Mouse (Mus musculus): ENCODE measurements around the gene Isl2. TPM values are rescaled to one million over a fixed set of nuclear protein-coding genes. Genes with fewer than 3 reads are reported as not detected.

The Isl2 gene
- 0.18 and 0.37 TPM in 2 replicates for polyA plus RNA-seq (2015; fragmentation: Nextera tagmentation; extraction: Ambion mirVana)

- Histone ChIP-seq H3K4me1 (replicated peaks; ENCODE audit: control insufficient read depth, insufficient read depth, low read length) (peaks cover 22% of the 10 kb centered on the region), H3K36me3 (ENCODE audit: control insufficient read depth, insufficient read depth) (no peaks in the 10 kb centered on the region), H3K9ac (replicated peaks; ENCODE audit: low read depth, low read length) (no peak within 1 kb of the TSS), H3K27me3 (replicated peaks; ENCODE audit: control insufficient read depth, insufficient read depth, low read length) (peaks cover 50% of the 10 kb centered on the region), H3K4me2 (ENCODE audit: low read length) (no peak within 1 kb of the TSS), H3K9me3 (ENCODE audit: control insufficient read depth, low read length) (no peaks in the 10 kb centered on the region), H3K4me3 (replicated peaks; ENCODE audit: low read length) (no peak within 1 kb of the TSS), H3K27ac (ENCODE audit: low read length) (no peak within 1 kb of the TSS)
- whole genome bisulfite sequencing: under 1% methylated on average over 4 of the region's 4 CpGs
- no peak for ATAC-seq
Measured at GRCm38 (mm10) chr9:55538377-55538776, at the start of gene Isl2. Isl2 (plus strand) TSS chr9:55538672.

GRCm38 (mm10) chr9:55507922-55508321, 30.6 kb upstream of the Isl2 start:
- peaks cover 3% of the 10 kb centered on the region for H3K4me1 ChIP-seq (replicated peaks; ENCODE audit: control insufficient read depth, insufficient read depth, low read length)
- H3K4me3 ChIP-seq (replicated peaks; ENCODE audit: low read length): no peak overlapping the region
- H3K36me3 ChIP-seq (ENCODE audit: control insufficient read depth, insufficient read depth): no peaks in the 10 kb centered on the region
- no peak for ATAC-seq
- WGBS: 84% methylated on average over 3 of the region's 3 CpGs
- H3K9ac ChIP-seq (replicated peaks; ENCODE audit: low read depth, low read length): no peak overlapping the region
- H3K9me3 ChIP-seq (ENCODE audit: control insufficient read depth, low read length): no peaks in the 10 kb centered on the region
- peaks cover 3% of the 10 kb centered on the region; the same call in 1 of the 2 replicates for H3K27me3 ChIP-seq (replicated peaks; ENCODE audit: control insufficient read depth, insufficient read depth, low read length)
- H3K27ac ChIP-seq (ENCODE audit: low read length): no peak overlapping the region
- no peak overlapping the region for H3K4me2 ChIP-seq (ENCODE audit: low read length)

- Histone ChIP-seq H3K36me3 (ENCODE audit: control insufficient read depth, insufficient read depth) (no peaks in the 10 kb centered on the region), H3K9ac (replicated peaks; ENCODE audit: low read depth, low read length) (no peak overlapping the region), H3K9me3 (ENCODE audit: control insufficient read depth, low read length) (no peaks in the 10 kb centered on the region), H3K4me3 (replicated peaks; ENCODE audit: low read length) (no peak overlapping the region), H3K4me1 (replicated peaks; ENCODE audit: control insufficient read depth, insufficient read depth, low read length) (peaks cover 3% of the 10 kb centered on the region), H3K27me3 (replicated peaks; ENCODE audit: control insufficient read depth, insufficient read depth, low read length) (peaks cover 6% of the 10 kb centered on the region), H3K4me2 (ENCODE audit: low read length) (no peak overlapping the region), H3K27ac (ENCODE audit: low read length) (no peak overlapping the region)
- no peak for ATAC-seq
- WGBS: 48% methylated on average over 4 of the region's 4 CpGs
Measured at GRCm38 (mm10) chr9:55508701-55509100, 29.8 kb upstream of the Isl2 start.

GRCm38 (mm10) chr9:55509731-55510130, 28.7 kb upstream of the Isl2 start:
- H3K4me3 ChIP-seq (replicated peaks; ENCODE audit: low read length): no peak overlapping the region
- H3K9me3 ChIP-seq (ENCODE audit: control insufficient read depth, low read length): no peaks in the 10 kb centered on the region
- peaks cover 6% of the 10 kb centered on the region for H3K27me3 ChIP-seq (replicated peaks; ENCODE audit: control insufficient read depth, insufficient read depth, low read length)
- H3K36me3 ChIP-seq (ENCODE audit: control insufficient read depth, insufficient read depth): no peaks in the 10 kb centered on the region
- no peak overlapping the region for H3K27ac ChIP-seq (ENCODE audit: low read length)
- WGBS: 93% methylated on average over 1 of the region's 1 CpGs
- H3K4me2 ChIP-seq (ENCODE audit: low read length): no peak overlapping the region
- H3K9ac ChIP-seq (replicated peaks; ENCODE audit: low read depth, low read length): no peak overlapping the region
- H3K4me1 ChIP-seq (replicated peaks; ENCODE audit: control insufficient read depth, insufficient read depth, low read length): peaks cover 3% of the 10 kb centered on the region
- ATAC-seq: no peak

- Histone ChIP-seq H3K36me3 (ENCODE audit: control insufficient read depth, insufficient read depth) (no peaks in the 10 kb centered on the region), H3K9ac (replicated peaks; ENCODE audit: low read depth, low read length) (no peak overlapping the region), H3K4me2 (ENCODE audit: low read length) (no peak overlapping the region), H3K4me1 (replicated peaks; ENCODE audit: control insufficient read depth, insufficient read depth, low read length) (peaks cover 3% of the 10 kb centered on the region), H3K4me3 (replicated peaks; ENCODE audit: low read length) (no peak overlapping the region), H3K27me3 (replicated peaks; ENCODE audit: control insufficient read depth, insufficient read depth, low read length) (peaks cover 6% of the 10 kb centered on the region), H3K27ac (ENCODE audit: low read length) (no peak overlapping the region), H3K9me3 (ENCODE audit: control insufficient read depth, low read length) (no peaks in the 10 kb centered on the region)
- no peak for ATAC-seq
- 85% methylated on average over 10 of the region's 10 CpGs for WGBS
Measured at GRCm38 (mm10) chr9:55510651-55511235, 27.7 kb upstream of the Isl2 start.

- Histone ChIP-seq H3K4me3 (replicated peaks; ENCODE audit: low read length) (peak overlapping the region; percentile 90), H3K36me3 (ENCODE audit: control insufficient read depth, insufficient read depth) (no peaks in the 10 kb centered on the region), H3K9me3 (ENCODE audit: control insufficient read depth, low read length) (no peaks in the 10 kb centered on the region), H3K27ac (ENCODE audit: low read length) (peak overlapping the region; percentile 65), H3K4me2 (ENCODE audit: low read length) (peak overlapping the region; percentile 91), H3K4me1 (replicated peaks; ENCODE audit: control insufficient read depth, insufficient read depth, low read length) (peaks cover 3% of the 10 kb centered on the region), H3K27me3 (replicated peaks; ENCODE audit: control insufficient read depth, insufficient read depth, low read length) (peaks cover 6% of the 10 kb centered on the region), H3K9ac (replicated peaks; ENCODE audit: low read depth, low read length) (peak overlapping the region; percentile 87)
- peak; percentile 56 for ATAC-seq
- WGBS: 0% methylated on average over 31 of the region's 32 CpGs
Measured at GRCm38 (mm10) chr9:55511521-55511993, 26.9 kb upstream of the Isl2 start.

GRCm38 (mm10) chr9:55512027-55512543, 26.4 kb upstream of the Isl2 start, which contains the start of gene Etfa:
Etfa (minus strand) TSS chr9:55512243.
- Histone ChIP-seq H3K27me3 (replicated peaks; ENCODE audit: control insufficient read depth, insufficient read depth, low read length) (peaks cover 6% of the 10 kb centered on the region), H3K4me1 (replicated peaks; ENCODE audit: control insufficient read depth, insufficient read depth, low read length) (peaks cover 3% of the 10 kb centered on the region), H3K4me2 (ENCODE audit: low read length) (peak within 1 kb of the TSS; percentile 91), H3K9ac (replicated peaks; ENCODE audit: low read depth, low read length) (peak within 1 kb of the TSS; percentile 87), H3K9me3 (ENCODE audit: control insufficient read depth, low read length) (no peaks in the 10 kb centered on the region), H3K27ac (ENCODE audit: low read length) (peak within 1 kb of the TSS; percentile 65), H3K36me3 (ENCODE audit: control insufficient read depth, insufficient read depth) (no peaks in the 10 kb centered on the region), H3K4me3 (replicated peaks; ENCODE audit: low read length) (peak within 1 kb of the TSS; percentile 90)
- peak; percentile 100 for ATAC-seq
- WGBS: under 1% methylated on average over 46 of the region's 47 CpGs

GRCm38 (mm10) chr9:55525716-55526115, 12.8 kb upstream of the Isl2 start:
- ATAC-seq: no peak
- 42% methylated on average over 4 of the region's 4 CpGs for WGBS
- no peaks in the 10 kb centered on the region for H3K36me3 ChIP-seq (ENCODE audit: control insufficient read depth, insufficient read depth)
- H3K9ac ChIP-seq (replicated peaks; ENCODE audit: low read depth, low read length): no peak overlapping the region
- no peak overlapping the region for H3K4me3 ChIP-seq (replicated peaks; ENCODE audit: low read length)
- H3K9me3 ChIP-seq (ENCODE audit: control insufficient read depth, low read length): no peaks in the 10 kb centered on the region
- H3K4me1 ChIP-seq (replicated peaks; ENCODE audit: control insufficient read depth, insufficient read depth, low read length): no peaks in the 10 kb centered on the region
- H3K27me3 ChIP-seq (replicated peaks; ENCODE audit: control insufficient read depth, insufficient read depth, low read length): no peaks in the 10 kb centered on the region
- no peak overlapping the region for H3K4me2 ChIP-seq (ENCODE audit: low read length)
- H3K27ac ChIP-seq (ENCODE audit: low read length): no peak overlapping the region

- H3K36me3 ChIP-seq (ENCODE audit: control insufficient read depth, insufficient read depth): no peaks in the 10 kb centered on the region
- no peak overlapping the region for H3K4me2 ChIP-seq (ENCODE audit: low read length)
- peaks cover 35% of the 10 kb centered on the region for H3K27me3 ChIP-seq (replicated peaks; ENCODE audit: control insufficient read depth, insufficient read depth, low read length)
- WGBS: 11% methylated on average over 3 of the region's 3 CpGs
- H3K4me3 ChIP-seq (replicated peaks; ENCODE audit: low read length): no peak overlapping the region
- ATAC-seq: no peak
- peaks cover 7% of the 10 kb centered on the region for H3K4me1 ChIP-seq (replicated peaks; ENCODE audit: control insufficient read depth, insufficient read depth, low read length)
- H3K9me3 ChIP-seq (ENCODE audit: control insufficient read depth, low read length): no peaks in the 10 kb centered on the region
- H3K27ac ChIP-seq (ENCODE audit: low read length): no peak overlapping the region
- H3K9ac ChIP-seq (replicated peaks; ENCODE audit: low read depth, low read length): no peak overlapping the region
Measured at GRCm38 (mm10) chr9:55535907-55536306, 2.6 kb upstream of the Isl2 start.

Measured in forebrain, embryonic 16.5 days (tissue).